Mouse (Mus musculus) adrenal gland, postnatal 10 days (tissue): ENCODE results near the gene Ralgapa2. TPM values are rescaled to one million over a fixed set of nuclear protein-coding genes. Genes with fewer than 3 reads are reported as not detected.

Source experiments
- DNase-seq: peaks from one replicate; pipeline ENCODE4 v3.0.0; 2021; ENCODE audit warnings: mixed read lengths
- total RNA-seq, 2 experiments: library from RNA; stranded (reverse); gene quantifications; 2 replicates each; pipeline ENCODE4 v1.2.3; 2021

The Ralgapa2 gene
- total RNA-seq, 2 experiments from 2014 or later = 30.3 to 30.7 TPM

- DNase-seq = no peak
Observed at GRCm38 (mm10) chr2:146356524-146356923, 155.6 kb downstream of the Ralgapa2 start.

DNA sequence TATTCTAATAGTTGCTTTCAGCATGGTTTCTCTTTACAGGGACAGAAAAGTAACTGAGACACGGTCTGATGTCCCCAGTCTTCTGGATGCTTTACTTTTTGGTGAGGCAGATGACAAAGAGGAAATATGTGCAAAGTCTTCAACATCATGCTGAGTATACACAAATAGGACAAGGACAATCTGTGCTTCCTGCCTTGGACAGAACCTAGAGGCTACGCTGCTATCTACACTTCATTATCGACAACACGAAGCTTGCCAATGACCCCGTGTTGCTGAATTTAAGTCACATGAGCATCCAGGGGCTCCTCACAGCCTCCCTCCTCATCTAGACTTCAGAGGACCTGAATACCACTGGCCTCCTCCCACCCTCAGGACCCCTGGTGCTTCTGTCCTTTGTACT is 161.9 kb downstream of the Ralgapa2 start:
- no peak for DNase-seq

DNA sequence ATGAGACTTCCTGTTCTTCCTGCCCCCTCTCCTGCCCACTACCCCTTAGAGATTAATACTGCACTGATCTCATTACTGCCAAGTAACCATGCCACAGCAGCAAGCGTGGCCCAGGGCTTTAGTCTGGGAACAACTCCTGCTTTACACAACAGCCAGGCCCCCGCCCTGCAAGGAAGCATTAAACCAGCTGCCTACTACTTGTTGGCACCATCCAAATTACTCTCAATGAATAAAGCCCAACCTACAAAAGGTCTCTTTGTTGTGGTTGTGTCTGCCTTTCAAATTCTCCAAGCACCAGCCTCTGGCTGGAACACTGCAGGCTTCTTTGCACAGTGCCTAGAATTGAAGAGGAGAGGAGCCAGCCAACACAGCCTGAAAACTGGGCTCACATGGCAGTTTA is 164.2 kb downstream of the Ralgapa2 start:
- DNase-seq = no peak

DNA sequence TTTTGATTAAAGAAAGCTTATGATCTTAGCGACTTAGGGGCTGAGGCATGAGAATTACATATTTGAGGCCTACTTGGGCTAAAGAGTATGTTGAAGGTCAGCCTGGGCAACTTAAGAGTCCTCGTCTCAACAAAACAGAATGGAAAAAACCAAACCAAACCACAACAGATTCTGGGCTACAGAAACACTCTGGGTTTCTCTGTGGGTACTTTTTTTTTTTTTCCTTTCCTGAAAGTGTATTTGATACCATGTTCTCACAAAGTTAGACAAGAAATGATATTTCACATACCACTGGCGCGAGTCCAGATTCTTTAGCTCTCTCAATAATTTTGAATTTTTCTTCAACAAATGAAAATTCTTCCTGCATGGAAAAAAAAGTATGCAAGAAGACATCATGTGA is 172.1 kb downstream of the Ralgapa2 start:
- DNase-seq = no peak

DNA sequence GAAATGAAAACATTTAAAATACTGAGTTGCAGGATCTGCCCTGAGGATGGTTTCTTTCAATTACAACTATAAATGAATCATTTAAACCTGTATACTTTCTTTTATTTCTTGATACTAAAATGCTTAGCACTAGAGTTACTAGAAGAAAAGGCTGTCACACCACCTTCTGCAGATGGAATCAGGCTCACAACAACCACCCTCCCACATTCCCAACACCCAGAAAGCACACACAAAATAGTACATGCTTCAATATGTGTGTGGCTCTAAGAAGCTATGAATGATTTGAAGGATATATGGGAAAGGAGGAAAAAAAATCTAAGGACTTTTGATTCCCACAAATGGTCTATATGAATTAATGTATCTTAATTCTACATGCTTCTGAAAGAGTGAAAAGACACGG is 174.6 kb downstream of the Ralgapa2 start:
- DNase-seq = no peak

DNA sequence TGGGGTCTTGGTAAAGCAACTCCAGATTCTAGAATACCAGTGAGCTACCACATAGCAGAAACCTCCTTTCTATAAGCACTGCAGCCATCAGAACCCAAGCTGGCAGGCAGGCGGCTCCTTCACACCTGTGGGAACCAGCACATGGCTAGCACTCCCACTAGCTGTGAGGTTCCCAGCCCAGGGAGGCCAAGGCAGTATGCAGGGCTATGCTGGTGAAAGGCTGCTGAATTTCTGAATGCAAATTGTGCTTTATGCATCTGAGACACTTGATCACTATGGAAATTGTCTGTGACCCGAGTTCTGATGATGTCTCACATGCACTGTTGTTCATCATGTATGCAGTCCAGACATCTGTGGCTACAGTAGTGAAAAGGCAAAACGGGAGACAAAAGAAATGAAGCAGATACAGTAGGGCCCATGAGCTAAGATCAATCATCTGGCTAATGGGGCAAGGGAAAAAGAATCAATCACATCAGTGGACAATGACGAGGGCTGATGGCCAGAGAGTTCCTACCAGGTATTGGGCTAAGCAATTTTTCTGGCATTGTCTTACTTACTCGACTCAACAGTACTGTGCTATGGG is 180.2 kb downstream of the Ralgapa2 start:
- DNase-seq = no peak

DNA sequence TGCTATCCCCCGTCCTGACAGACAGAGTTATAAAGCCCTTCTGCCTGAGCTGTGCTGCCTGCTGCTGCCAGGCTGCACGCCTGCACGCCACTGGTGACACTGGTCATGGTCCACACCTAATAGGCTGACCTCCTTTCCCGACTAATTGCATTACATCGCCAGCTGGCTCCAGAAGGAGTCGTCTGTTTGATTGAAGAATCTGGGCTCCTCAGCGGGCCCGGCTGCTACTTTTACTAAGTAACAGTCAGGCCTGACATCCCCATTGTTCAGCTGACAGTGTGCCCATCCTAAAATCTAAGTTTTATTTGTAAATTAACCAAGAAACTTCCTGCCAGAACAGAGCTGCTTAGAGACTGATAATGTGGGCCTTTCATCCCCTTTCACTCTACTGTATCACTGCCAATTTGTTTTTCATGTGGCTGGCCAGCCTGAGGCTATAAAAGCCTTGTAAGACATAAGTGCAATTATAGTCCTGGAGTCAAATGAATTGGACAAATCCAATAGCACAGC is 181.3 kb downstream of the Ralgapa2 start:
- DNase-seq = peak; percentile 8

DNA sequence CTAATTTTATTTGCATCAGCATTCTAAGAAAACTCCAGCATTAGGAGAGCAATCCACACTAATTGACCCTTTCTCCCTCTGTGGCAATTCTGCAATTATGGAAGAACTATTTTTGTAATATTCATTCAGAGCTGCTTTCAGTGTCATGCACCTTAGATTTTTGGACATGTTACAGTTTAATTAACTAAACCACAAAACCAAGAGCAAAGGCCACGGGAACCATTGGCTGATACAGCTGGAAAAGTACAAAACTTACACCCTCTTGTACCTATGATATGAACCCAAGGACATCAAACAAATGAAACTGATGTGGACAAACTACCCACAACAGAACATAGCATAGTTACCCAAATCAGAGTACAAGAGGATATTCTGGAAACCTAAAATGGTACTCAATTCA is 182.0 kb downstream of the Ralgapa2 start:
- no peak for DNase-seq

GRCm38 (mm10) chr2:146326654-146327053 is 185.5 kb downstream of the Ralgapa2 start:
- DNase-seq = no peak

DNA sequence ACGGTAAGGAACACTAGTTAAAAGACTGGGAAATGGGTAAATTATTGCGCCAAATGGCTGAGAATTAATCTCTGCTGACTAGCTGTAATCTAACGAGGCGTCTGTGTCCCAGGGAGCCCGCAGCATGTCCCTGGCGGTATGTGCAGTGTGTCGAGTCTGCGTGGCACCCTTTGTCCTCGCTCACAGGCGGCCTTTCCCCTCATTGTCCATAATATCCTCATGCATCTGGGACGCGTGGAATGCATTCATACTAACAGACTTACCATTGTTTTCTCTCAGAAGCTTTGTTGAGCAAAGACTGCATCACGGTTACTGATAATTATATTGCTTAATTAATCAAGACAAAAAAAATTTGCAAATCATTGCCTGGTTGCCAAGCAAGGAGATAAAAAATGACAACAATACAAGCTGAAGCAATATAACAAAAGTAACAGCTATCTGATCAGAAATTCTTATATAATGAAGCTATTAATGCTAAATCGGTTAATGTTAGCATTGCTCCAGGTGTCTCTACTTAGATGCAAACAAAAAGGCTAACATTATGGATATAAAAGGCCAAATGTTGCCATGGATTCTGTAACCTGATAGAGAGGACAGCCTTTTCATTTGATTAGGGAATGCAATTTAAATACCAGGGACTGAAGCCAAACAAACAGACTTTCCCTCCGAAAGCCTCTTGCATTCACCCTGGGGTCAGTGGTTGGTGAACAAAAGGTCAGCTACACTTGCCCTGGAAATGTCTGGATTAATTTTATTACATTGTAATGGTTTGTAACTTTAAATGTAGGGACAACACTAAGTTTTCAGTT is 187.0 kb downstream of the Ralgapa2 start:
- no peak for DNase-seq

DNA sequence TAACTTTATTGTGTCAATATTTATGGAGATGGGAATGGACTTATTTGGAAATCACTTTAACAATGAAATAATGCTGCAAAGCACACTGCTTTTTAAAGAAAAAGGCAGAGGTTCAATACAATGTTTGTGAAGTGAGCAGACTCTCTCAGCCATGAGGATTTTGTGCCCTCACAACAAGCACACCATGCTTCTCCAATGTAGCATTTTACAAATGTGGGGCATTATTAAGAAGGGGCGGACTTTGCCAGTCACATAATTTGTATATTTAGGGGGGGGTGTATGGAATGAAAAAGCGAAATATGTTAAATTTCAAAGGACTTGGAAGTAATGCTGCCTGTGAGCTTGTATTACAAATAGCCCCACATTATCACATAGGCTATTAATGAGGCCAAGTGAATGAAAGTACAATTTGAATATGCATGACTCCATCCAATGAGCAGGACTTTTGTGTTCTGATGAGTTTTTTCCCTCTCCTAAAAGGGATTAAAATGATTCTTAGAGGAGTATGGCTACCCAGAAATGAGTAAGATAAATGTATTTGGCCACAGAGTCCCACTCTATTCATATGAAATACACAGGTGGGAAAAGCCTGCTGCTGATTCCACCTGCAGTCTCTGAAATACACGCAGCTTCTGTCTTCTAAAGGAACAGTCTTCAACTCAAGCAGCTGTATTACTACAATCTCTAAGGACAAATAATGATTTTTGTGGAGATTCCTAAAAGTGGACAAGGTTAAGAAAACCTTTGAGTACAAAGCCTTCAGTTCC is 187.8 kb downstream of the Ralgapa2 start:
- no peak for DNase-seq

GRCm38 (mm10) chr2:146323528-146323927 is 188.6 kb downstream of the Ralgapa2 start:
- DNase-seq = no peak

- DNase-seq = no peak
Observed at GRCm38 (mm10) chr2:146322770-146323169, 189.4 kb downstream of the Ralgapa2 start.

DNA sequence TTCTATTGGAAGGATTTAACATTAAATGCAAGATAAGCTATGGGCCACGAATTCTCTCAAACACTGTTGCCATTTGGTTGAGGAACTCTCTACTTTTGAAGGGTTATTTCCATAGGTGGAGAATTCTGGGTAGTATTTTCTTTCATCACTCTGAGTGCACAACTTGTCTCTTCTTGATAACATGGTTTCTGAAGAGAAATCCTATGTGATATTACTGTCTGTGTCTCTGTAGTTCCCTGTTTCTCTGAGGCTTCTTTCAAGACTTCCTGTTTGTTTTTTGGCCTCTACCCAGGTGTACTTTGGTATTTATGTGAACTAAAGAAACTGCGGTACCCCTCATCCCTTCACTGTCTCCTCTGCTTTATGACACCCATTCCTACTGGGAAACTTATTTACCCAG is 190.1 kb downstream of the Ralgapa2 start:
- DNase-seq = no peak

GRCm38 (mm10) chr2:146320666-146321065 is 191.5 kb downstream of the Ralgapa2 start:
- no peak for DNase-seq

GRCm38 (mm10) chr2:146314751-146315150 is 197.4 kb downstream of the Ralgapa2 start:
- no peak for DNase-seq

GRCm38 (mm10) chr2:146313811-146314210 is 198.3 kb downstream of the Ralgapa2 start:
- DNase-seq = no peak

DNA sequence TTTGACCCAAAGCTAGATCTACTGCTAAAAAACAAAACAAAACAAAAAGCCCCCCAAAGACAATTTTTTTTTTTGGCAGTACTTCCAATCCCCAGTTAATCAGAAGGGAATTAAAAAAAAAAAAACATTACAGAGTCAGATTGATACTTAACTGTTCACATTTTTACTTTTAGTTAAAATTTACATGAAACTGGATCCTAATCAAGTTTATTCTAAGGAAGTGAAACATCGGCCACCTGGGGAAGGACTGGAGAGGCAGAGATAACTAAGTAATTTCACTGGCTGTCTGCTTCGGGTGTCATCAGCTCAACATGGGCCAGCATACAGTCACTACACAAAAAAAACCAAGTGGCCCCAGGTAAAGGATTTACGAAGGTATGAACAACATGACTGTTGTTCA is 201.4 kb downstream of the Ralgapa2 start:
- no peak for DNase-seq

DNA sequence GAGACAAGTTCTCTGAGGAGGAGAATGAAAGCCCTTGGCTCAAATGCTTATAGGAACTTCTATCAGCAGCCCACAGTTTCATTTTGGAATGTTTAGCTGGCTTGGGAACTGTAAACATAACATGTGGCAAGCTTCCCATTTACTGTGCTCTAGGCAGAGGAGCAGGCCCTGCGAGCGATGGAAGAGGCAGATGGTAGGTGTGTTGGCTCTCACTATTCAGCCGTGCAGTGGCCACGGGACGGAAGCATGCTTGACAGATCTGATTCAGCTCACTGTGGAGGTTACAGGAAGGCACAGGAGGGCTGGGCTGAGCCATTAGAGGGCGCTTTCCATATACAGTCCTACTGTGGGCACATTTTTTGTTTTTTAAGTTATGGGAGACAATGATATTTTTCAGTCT is 201.9 kb downstream of the Ralgapa2 start:
- no peak for DNase-seq

DNA sequence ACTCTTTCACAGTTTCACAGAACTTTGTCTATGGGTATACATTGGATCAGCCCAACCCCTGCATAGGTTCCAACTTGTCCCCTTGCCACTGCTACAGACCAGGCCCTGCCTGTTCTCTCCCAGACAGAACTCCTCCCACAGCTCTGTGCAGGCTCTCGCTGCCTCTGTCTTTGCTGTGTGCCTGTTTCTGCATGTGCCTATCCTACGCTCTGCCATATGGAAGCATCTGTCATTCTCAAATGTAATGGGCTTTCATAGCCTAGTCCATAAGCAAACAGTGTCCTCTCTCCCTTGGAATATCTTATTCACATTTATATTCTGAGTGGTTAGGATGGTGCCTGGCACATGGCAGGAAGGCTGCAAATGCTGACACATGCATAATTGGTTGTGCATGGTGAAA is 202.7 kb downstream of the Ralgapa2 start:
- DNase-seq = no peak

- no peak for DNase-seq
Observed at GRCm38 (mm10) chr2:146307060-146307459, 205.1 kb downstream of the Ralgapa2 start.

DNA sequence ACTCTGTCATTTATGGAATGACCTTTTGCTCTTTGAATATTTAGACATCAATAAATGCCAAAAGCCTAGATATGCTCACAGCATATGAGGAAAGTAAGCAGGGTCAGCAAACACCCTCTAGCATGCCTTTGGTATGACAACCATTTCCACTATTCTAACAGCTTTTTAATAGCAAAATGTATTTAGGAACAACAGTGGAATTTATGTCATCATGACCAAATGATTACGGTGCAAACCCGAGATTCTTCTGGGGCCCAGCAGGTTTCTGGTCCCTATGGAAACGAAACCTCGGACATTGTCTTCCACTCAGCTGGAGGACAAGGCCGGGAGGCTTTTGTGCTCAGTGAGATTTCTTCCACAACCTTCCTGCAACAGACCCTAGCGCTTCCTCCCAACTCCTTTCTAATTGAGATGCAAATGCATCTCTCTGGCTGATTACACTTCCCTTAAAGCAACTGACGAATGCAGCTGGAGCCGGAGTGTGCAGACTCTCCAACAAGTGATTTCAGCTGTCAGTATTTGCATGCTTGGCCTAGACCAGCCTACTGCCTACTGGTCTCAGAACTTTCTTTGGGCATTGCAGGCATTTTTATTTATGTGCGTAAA is 209.9 kb downstream of the Ralgapa2 start:
- DNase-seq = no peak
